Mouse (Mus musculus): ENCODE measurements around the gene Scn9a. TPM values are rescaled to one million over a fixed set of nuclear protein-coding genes. Genes with fewer than 3 reads are reported as not detected.

Scn9a gene
- total RNA-seq (2014; fragmentation: Nextera tagmentation) (not detected in 2 replicates), total RNA-seq (2017) (not detected in 2 replicates)

GRCm38 (mm10) chr2:66634580-66635359, at the start of gene Scn9a:
Gene Scn9a (minus strand): TSS chr2:66634962.
- ATAC-seq (replicated peaks; ENCODE audit: low FRiP score, low TSS enrichment, poor library complexity, severe bottlenecking), result peak; percentile 26; the same call in 1 of the 2 replicates

GRCm38 (mm10) chr2:66661988-66662387, 27.2 kb upstream of the Scn9a start:
- ATAC-seq (replicated peaks; ENCODE audit: low FRiP score, low TSS enrichment, poor library complexity, severe bottlenecking), result no peak

- no peak for ATAC-seq (replicated peaks; ENCODE audit: low FRiP score, low TSS enrichment, poor library complexity, severe bottlenecking)
These were observed 21.7 kb upstream of the Scn9a start for GRCm38 (mm10) chr2:66656430-66656829.

GRCm38 (mm10) chr2:66655431-66655830, 20.7 kb upstream of the Scn9a start:
- ATAC-seq (replicated peaks; ENCODE audit: low FRiP score, low TSS enrichment, poor library complexity, severe bottlenecking), result no peak

- ATAC-seq (replicated peaks; ENCODE audit: low FRiP score, low TSS enrichment, poor library complexity, severe bottlenecking), result no peak
These were observed 9.6 kb upstream of the Scn9a start for GRCm38 (mm10) chr2:66644384-66644783.

- no peak for ATAC-seq (replicated peaks; ENCODE audit: low FRiP score, low TSS enrichment, poor library complexity, severe bottlenecking)
These were observed 2.0 kb downstream of the Scn9a start for GRCm38 (mm10) chr2:66632728-66633127.

GRCm38 (mm10) chr2:66611091-66611490, 23.7 kb downstream of the Scn9a start:
- no peak for ATAC-seq (replicated peaks; ENCODE audit: low FRiP score, low TSS enrichment, poor library complexity, severe bottlenecking)

GRCm38 (mm10) chr2:66597313-66597712, 37.4 kb downstream of the Scn9a start:
- ATAC-seq (replicated peaks; ENCODE audit: low FRiP score, low TSS enrichment, poor library complexity, severe bottlenecking), result no peak

GRCm38 (mm10) chr2:66596145-66596544, 38.6 kb downstream of the Scn9a start:
- ATAC-seq (replicated peaks; ENCODE audit: low FRiP score, low TSS enrichment, poor library complexity, severe bottlenecking), result no peak

- ATAC-seq (replicated peaks; ENCODE audit: low FRiP score, low TSS enrichment, poor library complexity, severe bottlenecking), result no peak
These were observed 44.6 kb downstream of the Scn9a start for GRCm38 (mm10) chr2:66590151-66590550.

GRCm38 (mm10) chr2:66580026-66580808, 54.5 kb downstream of the Scn9a start:
- ATAC-seq (replicated peaks; ENCODE audit: low FRiP score, low TSS enrichment, poor library complexity, severe bottlenecking), result no peak

- no peak for ATAC-seq (replicated peaks; ENCODE audit: low FRiP score, low TSS enrichment, poor library complexity, severe bottlenecking)
These were observed 86.5 kb downstream of the Scn9a start for GRCm38 (mm10) chr2:66548254-66548653.

GRCm38 (mm10) chr2:66519966-66520365, 114.8 kb downstream of the Scn9a start:
- ATAC-seq (replicated peaks; ENCODE audit: low FRiP score, low TSS enrichment, poor library complexity, severe bottlenecking), result no peak

GRCm38 (mm10) chr2:66511424-66511823, 123.3 kb downstream of the Scn9a start:
- no peak for ATAC-seq (replicated peaks; ENCODE audit: low FRiP score, low TSS enrichment, poor library complexity, severe bottlenecking)

GRCm38 (mm10) chr2:66508032-66508431, 126.7 kb downstream of the Scn9a start:
- ATAC-seq (replicated peaks; ENCODE audit: low FRiP score, low TSS enrichment, poor library complexity, severe bottlenecking), result no peak

- no peak for ATAC-seq (replicated peaks; ENCODE audit: low FRiP score, low TSS enrichment, poor library complexity, severe bottlenecking)
These were observed 127.1 kb downstream of the Scn9a start for GRCm38 (mm10) chr2:66507616-66508015.

GRCm38 (mm10) chr2:66502158-66502557, 132.6 kb downstream of the Scn9a start:
- ATAC-seq (replicated peaks; ENCODE audit: low FRiP score, low TSS enrichment, poor library complexity, severe bottlenecking), result no peak

- ATAC-seq (replicated peaks; ENCODE audit: low FRiP score, low TSS enrichment, poor library complexity, severe bottlenecking), result no peak
These were observed 140.2 kb downstream of the Scn9a start for GRCm38 (mm10) chr2:66494556-66494955.

- no peak for ATAC-seq (replicated peaks; ENCODE audit: low FRiP score, low TSS enrichment, poor library complexity, severe bottlenecking)
These were observed 156.4 kb downstream of the Scn9a start for GRCm38 (mm10) chr2:66478395-66478794.

- ATAC-seq (replicated peaks; ENCODE audit: low FRiP score, low TSS enrichment, poor library complexity, severe bottlenecking), result no peak
These were observed 161.5 kb downstream of the Scn9a start for GRCm38 (mm10) chr2:66473181-66473822.
